Mouse (Mus musculus): ENCODE data around the gene Lin7b.
"Not testable (repeated sequence)": the region's sequence is repeated elsewhere in the genome, so short reads cannot be mapped to it uniquely, and the experiment has no call there.

Lin7b gene

DNA sequence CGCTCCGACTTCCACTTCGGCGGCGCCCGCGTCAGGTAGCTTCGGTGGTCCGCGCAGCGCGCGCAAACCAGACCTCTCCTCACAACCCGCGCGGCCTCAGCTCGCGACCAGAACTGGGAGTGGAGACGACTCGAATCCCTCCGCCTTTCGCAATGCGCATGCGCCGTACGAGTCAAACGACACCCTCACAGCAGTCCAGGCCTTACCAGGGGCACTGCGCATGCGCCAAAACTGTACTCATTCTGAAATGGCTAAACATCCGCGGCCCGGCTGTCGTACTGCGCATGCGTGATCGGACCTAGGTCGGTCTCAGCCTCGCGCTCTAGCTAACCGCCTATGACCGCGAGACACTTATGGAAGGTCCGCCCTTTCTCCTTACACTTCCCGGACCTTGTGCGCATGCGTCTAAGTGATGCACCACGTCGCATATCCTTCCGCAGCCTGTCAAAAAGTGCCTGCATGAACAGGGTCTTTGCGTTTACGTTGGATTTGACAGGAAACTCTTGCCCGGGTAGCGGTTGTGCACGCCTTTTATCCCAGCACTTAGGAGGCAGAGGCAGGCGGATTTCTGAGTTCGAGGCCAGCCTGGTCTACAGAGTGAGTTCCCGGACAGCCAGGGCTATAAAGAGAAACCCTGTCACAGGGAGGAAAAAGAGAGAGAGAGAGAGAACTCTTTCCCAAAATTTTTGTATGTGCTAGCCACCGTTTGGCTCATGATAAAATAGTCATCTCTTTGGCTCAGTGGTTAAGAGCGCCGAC lies 25.4 kb upstream of the Lin7b start, which contains the start of gene Snrnp70:
Gene Snrnp70, minus strand, starts transcription at position 165 of the 759 bp plus-strand sequence.
- peak; percentile 100 for DNase-seq

DNA sequence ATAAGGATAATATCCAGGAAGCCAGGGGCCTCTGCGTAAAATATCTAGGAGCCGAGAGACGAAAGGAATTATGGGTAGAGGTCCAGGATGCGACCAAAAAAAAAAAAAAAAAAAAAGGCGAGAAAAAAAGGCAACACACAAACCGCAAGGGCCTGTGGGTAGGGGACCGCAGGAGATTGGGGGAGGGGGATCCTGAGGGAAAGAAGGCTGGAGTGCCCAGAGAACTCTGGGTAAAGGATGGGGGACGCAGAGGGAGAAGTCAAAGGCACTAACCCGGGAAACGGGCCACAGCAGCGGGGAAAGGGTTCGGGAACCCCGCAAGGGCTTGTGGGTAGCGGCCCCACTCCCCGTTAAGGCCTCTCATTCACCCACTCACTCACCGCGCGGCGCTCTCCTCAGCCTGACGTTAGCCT lies 24.8 kb upstream of the Lin7b start:
- DNase-seq: no peak

DNA sequence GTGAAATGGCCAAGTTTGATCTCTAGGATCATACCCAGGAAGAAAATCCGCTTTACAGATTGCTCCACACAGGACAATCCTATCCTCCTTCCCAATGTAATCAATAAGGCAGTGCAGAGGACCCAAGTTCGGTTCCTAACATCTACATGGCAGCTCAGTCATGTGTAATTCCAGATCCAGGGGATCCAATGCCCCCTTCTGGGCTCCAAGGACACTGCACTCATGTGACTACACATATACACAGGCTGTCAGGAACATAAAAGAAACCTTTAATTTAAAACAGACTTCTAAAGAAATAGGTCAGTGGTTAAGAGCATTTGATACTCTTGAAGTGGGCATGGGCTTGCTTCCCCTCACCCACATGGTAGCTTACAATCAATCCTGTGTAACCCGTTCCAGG lies 15.7 kb upstream of the Lin7b start:
- no peak for DNase-seq

DNA sequence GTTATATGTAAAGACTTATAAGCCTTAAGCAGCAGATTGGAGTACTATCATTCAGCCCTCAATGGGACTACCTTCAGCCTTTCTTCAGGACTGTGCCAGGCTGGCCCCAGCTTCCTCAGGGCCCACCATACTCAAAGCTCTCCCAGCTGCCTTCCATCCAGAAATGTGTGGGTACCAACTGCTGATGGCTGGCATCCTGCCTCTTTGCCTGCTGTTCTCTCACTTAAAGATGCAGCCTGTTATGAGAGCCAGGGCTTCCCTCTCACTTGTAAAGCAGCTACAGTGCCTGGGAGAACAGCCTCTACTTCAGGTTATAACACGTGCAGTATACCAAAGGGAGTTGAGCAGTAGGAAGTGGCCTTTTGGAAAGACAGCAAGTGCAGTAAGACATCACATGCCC lies 5.7 kb upstream of the Lin7b start:
- DNase-seq: no peak

DNA sequence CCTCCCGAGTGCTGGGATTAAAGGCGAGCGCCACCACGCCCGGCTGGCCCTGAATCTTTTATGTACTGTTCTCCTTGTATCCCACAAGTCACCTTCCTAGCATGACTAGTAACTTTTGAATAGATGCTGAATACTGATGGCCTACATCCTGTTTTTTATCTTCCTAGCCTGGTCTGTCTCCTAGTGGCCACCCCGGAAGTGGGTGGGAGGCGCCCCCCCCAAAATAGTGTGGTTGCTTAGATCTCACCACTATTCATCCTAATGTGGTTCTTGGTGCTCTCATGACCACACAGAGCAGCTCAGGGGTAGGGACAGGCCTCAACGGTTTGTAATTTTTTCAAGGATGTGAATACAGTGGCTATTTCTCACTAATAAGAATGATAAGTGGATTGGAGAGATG lies 4.2 kb upstream of the Lin7b start:
- DNase-seq: no peak

DNA sequence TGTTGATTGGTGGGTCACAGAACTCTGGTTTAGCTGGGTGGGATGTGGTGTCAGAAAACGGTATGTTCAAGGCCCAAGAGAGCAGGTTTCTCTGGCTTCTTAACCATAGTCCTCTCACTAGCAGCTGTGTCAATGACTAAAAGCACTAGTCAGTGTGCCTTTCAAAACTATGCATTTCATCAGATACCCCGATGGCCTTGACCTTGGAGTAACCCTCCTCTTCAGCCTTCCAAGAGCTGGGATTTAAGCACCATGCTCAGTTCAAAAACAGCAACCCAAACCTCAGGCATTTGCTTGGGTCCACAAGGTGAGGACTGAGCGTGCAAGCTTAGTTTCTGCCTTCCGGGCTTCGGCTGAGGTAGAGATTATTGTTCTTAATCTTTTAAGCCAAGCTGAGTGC lies 2.0 kb upstream of the Lin7b start:
- DNase-seq: no peak

DNA sequence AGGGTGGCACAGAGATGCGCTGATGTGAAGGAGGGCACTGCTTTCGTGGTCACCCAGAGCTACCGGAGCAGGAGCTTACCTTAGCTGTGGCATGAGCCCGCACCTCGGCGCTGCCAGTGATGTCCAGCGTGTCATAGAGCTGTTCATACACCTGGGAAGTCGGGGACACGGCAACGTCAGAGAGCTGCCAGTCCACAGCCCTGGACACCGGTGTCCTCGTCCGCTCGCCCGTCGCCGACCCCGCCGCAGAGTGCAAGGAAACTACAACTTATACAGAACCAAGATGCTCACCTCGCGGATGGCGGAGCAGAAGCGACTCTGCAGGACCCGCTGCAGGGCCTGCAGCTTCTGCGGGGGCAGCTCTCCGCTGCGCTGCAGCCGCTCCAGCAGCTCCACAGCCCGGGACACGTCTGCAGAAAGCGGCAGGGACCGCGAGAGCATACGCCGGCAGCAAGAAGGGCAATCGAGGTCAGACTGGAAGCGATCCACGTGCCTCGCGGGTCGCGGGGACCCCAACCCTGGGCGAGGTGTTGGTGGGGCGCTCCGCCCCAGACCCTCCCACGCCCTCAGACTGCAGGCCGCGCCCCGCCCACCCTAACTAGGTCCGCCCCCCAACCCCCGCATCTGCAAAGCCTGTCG lies 428 bp downstream of the Lin7b start:
- DNase-seq: no peak

DNA sequence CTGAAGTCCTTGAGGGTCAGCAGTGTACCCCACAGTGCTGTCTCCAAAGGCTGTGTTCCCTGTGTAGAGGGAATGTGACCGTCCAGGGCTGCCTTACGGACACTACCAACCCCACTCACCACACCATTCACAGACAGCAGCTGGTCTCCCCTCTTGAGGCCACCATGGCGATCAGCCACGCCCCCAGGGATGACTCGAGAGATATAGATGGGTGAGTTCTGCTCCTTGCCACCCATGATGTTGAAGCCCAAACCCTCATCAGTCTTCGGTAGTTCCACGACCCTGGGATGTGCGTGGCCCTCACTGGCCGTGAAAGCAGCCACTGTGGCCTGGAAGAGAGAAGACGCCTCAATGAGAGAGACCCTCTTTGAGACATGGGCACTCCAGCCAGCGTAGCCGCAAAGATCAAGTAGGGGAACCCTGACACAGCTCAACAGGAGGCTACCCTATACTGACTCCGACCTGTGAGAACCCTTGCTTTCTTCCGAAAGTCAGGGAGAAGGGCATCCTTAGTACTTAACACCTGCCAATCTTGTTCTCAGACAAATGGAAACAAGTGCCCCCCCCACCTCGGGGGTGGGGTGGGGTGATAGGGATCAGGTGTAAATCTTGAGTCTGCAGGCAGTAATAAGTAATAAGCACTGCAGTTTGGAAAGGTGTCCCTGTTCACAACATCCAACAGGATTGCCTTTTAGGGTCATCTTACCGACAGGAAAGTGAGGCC lies 1.2 kb downstream of the Lin7b start:
- no peak for DNase-seq

DNA sequence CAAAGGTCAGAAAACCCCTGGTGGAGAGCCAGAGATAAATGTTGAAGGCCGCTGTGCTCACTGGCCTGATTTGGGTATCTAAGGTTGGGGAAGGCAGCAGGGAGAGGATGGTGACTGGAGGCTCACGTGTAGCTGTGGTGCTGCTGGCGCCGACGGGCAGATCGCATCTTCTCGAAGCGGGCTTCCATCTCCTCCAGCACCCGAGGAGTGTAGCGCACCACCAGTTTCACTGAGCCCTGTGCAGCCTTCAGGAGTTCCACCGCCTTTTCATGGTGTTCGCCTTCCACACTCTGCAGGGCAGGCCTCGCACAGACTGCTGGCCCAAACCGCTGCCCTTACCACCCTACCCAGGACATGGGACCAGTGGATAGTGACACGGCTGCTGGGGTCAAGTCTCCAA lies 2.2 kb downstream of the Lin7b start:
- no peak for DNase-seq

DNA sequence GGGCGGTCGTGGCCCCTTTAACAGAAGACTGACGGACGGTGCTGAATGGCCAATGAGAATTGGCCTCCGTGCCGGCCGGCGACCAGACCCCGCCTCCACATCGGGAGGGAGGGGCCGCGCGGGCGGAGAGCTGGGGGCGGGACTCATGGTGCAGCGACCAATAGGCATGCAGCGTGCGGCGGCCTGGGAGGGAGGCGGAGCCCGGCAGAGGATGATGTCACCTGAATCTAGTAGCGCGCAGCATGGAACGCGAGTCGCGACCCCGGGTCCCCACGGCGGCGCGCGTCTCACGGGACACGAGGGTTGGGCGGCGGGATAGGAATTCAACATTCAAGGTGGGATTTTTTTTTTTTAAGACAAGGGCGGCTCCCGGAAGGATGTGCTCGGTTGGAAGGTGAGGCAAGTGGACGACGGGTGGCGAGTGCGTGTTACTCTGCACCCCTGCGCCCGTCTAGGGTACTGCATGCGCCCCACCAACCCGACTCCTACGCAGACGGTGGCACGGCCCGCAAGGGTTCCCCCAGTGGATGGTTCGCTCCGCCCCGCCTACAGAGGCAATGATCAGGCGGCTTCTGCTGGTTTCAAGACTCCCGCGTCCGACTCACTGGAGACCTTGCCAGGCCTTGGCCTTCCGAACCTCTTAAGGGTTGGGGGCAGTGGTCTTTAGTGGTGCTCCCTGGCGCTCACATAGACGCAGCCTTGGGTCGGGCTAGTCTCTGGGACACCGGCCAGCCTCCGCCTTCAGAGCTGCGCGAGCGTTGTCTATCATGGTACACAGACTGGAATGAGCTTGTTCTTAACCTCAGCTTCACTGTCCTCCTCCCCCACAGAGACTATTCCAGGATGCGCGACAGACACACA lies 3.1 kb downstream of the Lin7b start:
- DNase-seq: peak; percentile 98

DNA sequence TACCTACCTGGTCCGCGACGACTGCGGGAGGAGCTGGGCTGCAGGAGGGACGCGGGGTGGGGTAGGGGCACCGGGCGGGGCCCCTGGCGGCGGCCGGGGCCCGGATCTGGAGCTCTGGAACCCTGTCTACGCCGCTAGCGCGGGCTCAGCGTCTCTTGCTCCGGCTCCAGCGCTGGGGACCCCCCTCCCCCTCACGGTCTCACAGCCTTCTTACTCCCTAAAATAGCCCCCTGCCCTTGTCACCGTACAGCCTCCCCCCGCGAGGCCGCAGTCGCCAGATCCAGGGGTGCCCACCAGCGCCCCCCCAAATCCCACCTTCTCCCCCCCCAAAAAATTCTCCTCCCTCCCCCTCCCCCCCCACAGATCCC lies 3.7 kb downstream of the Lin7b start, which contains the start of gene Ppfia3:
Gene Ppfia3, minus strand, starts transcription at position 368 of the 368 bp plus-strand sequence.
- DNase-seq: no peak

DNA sequence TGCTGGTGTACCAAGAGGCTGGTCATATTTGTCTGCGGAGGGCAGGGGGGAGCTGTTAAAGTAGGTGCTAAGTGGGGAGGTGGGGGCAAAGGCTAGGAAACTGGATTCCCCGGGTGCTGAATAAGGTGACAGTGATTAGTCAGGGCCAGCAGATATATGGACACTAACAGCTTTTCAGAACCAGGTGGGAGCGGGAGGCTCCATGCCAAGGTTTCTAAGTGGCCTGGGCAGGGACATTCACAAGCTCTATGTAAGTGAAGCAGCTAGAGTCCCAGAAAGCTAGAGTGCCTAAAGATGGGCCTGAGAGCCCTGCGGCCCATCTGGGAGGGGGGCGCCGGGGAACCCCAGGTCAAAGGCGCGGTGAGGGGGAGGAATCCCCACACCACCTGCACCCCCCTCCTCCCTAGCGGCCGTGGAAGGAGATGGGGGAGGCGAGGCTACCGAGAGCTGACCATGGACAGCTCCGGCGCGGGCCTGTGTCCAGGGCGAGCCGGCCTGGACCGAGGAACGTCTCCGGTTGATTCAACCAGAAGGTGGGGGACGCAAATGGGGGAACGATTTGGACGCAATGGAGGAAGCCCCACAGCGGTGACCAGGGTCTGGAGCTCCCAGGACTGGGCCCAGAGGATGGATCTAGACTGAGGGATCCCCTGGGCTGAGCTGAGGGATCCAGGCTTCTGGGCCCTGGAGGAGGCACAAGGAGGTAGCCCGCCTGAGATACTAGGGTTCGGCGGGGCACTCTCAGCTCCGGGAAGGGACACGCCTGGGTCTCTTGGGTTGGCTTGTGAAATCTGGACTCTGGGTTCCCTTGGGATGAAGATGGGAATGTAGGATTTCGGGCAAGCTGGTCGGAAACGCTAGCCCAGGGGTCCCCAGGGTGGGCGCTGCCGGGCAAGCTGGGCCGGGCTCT lies 4.4 kb downstream of the Lin7b start:
- DNase-seq: peak; percentile 57

DNA sequence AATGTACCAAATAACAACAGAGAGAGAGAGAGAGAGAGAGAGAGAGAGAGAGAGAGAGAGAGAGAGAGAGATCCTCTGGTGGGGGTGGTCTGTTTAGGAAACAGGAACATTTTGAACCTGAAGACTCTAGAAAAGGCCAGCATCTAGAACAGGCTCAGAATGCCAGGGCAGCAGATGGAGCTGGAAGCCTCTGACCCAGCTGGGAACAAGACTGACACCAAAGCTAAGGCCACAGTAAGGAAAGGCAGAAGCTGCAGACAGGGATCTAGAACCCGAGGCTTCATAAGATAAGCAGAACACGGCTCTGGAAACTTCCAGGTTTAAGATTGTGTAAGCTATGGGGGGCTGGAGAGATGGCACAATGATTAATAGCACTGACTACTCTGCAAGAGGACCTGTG lies 6.4 kb downstream of the Lin7b start:
- DNase-seq: no peak

DNA sequence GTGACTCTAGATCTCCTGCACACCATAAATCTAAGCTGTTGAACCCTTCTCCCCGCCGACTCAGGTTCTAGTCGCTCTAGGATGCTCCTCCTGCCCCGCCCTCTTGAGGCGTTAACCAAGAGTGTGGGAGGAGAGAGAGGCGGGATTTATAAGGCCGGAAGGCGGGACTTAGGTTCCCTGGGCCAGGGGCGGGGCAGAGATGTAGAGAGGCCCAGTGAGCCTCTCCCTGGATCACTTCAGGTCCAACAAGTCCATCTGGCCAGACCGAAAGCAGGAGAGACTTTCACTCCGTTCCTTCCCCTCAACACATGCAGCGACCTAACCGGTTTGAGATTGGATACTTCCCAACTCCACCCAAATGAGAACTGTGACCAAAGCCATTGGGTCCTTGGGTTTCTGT lies 7.6 kb downstream of the Lin7b start:
- peak; percentile 46 for DNase-seq

DNA sequence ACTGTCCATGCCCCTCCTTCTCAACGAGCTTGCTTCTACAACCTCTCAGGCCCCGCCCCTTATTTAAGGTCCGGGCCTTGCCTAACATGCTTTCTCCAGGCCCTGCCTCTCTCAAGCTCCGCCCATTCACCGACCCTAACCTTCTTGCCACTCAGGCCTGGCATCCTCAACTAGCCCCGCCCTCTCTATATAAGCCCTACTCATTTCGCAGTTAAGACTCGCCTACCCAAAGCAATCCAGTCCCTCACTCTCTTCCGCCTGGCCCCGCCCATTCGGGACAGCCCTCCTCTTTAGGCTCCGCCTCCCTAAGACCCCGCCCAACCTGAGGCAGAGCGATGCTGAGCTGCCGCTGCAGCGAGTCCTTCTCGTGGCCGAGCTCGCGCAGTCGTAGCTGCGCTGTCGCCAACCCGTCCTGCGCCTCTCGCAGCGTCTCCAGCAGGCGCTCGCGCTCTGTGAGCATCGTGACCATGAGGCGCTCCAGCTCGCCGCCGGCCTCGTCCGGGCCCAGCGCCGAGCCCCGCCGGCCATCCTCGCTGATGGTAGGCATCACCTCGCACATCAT lies 9.1 kb downstream of the Lin7b start:
- DNase-seq: peak; percentile 73

DNA sequence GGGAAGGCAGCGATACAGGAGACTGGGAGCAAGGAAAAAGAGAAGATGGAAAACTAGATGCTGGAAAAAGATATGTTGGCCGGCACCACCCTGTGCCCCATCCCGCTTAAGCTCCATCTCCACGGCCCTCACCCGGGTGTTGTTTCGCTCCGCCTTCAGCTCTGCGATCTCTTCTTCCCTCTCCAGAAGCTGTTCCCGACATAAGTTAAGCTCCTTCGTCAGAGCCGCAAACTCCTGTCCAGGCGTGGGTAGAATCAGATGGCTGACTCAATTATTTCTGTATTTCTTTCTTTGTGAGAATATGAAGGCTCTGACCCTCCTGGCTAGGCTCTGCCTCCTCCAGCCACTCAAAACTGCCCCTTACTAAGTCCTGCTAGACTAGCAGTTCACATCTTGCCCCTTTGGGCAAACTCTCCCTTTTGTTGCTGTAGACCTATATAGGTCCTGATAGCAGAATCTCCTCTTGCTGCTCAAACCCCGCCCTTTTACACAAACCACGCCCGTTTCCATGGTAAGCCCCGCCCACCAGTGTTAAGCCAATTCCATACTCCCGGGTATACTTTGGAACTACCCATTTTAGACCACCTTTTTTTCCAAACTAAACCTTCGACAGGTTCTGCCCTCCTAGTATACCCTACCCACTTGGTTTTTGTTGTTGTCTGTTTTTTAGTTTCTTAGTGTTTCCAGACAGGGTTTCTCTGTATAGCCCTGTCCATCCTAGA lies 9.8 kb downstream of the Lin7b start:
- DNase-seq: no peak

DNA sequence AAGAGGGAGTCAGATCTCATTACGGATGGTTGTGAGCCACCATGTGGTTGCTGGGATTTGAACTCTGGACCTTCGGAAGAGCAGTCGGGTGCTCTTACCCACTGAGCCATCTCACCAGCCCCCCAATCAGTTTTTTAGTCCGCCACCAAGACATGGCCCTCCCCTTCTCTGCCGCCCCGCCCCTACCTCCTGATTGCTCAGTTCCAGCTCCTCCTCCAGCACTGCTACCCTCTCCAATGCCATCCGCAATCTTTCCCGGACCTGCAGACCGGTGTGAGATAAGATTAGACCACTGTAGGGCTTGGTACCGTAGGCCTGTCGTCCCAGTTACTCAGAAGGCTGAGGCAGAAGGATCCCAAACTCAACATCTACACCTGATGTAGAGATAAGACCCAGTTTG lies 11.3 kb downstream of the Lin7b start:
- DNase-seq: not testable (repeated sequence)

DNA sequence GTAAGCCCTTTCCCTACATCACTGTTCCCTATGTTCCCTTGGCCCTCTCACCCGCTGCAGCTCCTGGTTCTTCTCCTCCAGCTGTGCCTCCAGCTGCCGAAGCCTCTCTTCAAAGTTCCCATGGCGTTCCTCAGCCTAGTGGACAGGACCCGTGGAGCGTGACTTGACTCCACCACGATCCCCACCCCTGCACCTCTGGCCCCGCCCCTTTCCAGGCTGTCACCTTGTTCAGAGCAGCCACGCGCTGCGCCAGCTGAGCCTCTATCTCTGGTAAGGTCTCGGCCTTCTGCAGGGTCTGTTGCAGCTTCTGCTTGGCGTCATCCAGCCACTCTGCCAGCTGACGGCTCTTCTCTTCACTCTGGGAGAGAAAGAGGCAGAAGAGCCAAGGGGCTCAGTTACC lies 14.3 kb downstream of the Lin7b start:
- no peak for DNase-seq

DNA sequence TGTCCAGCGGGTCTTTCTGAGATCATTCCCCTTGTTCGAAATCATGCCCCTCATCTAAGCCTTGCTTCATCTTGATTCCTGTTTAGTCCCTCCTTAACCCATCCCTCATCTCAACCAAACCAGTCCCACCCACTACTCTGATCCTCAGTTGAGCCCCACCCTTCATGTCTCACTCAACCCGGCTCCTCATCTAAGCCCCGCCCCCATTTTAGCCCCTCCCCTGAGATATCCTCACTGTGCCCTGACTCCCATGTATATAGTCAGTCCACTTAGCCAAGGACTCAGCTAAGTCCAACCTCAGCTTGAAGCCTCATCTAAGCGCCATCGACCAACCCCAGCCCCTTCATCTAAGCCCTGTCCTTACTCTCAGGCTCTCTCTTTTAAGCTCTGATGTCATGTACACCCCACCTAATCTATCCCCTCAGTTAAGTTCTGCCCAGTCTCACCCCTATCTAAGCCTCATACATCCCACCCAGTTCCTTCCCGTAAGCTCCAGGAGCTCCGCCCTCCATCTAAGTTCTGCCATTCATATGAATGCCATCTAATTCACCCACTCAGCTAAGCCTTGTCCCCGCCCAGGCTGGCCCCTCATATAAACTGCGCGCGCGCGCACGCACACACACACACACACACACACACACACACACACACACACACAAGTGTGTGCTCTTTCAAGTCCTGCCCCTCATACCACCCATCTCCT lies 14.9 kb downstream of the Lin7b start:
- no peak for DNase-seq

DNA sequence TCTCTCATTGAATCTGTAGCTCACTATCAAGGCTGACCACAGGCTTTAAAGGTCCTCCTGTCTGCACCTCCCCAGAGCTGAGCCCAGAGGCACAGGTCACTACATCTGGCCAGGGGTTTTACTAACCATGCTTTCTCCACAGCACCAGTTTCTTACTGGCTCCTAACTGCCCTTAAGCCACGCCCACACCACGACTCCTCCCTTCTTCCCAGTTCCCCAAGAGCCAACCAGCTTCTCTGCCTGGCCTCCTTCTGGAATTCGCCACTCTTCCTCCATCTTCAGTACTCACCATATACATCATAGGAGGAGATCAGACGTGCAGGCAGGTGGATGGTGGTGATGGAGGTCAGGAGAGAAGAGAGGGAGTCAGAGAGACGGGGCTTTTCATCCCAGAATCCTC lies 17.3 kb downstream of the Lin7b start:
- DNase-seq: no peak

Measured in lung, postnatal 14 days (tissue).